Mouse (Mus musculus) CH12.LX (cell line): ENCODE measurements at regions not wholly inside any gene's neighbourhood (a gene's known extent, or its start where the extent isn't known, plus 50 kb on each side); places are given as distances from the start of the nearest gene placed in this dataset.

Experiments
- DNase-seq: peaks from one replicate; pipeline ENCODE4 v3.0.0-alpha.2; 2013; ENCODE audit errors: extremely low read depth
- H3K27ac ChIP-seq: 2 replicates; pipeline ENCODE4 v1.5.1; 2012; ENCODE audit warnings: low read depth, mild to moderate bottlenecking, control low read depth, moderate library complexity; ENCODE audit not compliant: insufficient read depth
- H3K27me3 ChIP-seq: replicated peaks from 2 replicates; pipeline ENCODE3; 2012; ENCODE audit warnings: inconsistent platforms
- H3K36me3 ChIP-seq, 2 experiments: replicated peaks in 1 of 2; 2 replicates each; pipeline versions ENCODE3 to v1.6.1; 2012; ENCODE audit warnings: inconsistent platforms in 1 of 2, low read length in 1 of 2, mild to moderate bottlenecking in 1 of 2, mixed read lengths in 1 of 2, moderate library complexity in 1 of 2; ENCODE audit not compliant: control insufficient read depth in 1 of 2, insufficient read depth in 1 of 2
- H3K4me1 ChIP-seq, 2 experiments: 2 replicates each; pipeline ENCODE4 v1.6.1; 2012; ENCODE audit warnings: inconsistent platforms in 1 of 2, moderate library complexity in 1 of 2; ENCODE audit not compliant: insufficient read depth in 2 of 2, control insufficient read depth in 1 of 2
- H3K4me2 ChIP-seq: 2 replicates; pipeline ENCODE4 v1.6.1; 2012; ENCODE audit warnings: low read depth, mild to moderate bottlenecking, control low read depth; ENCODE audit not compliant: poor library complexity, insufficient read depth, severe bottlenecking
- H3K4me3 ChIP-seq, 3 experiments: fragments of 150-350 bp in 1 of 3; sonication (generic) in 1 of 3; replicated peaks in 1 of 3; 2 replicates each; pipeline versions ENCODE3 to v1.5.1; 2011 to 2012; ENCODE audit warnings: low read depth in 2 of 3, low read length in 2 of 3, mild to moderate bottlenecking in 2 of 3, moderate library complexity in 2 of 3, control low read depth in 1 of 3, improper control_type of control experiment in 1 of 3, inconsistent platforms in 1 of 3, mixed read lengths in 1 of 3; ENCODE audit not compliant: poor library complexity in 1 of 3
- H3K79me2 ChIP-seq: replicated peaks from 2 replicates; pipeline ENCODE4 v1.6.1; 2012; ENCODE audit warnings: mild to moderate bottlenecking, moderate library complexity; ENCODE audit not compliant: control insufficient read depth, poor library complexity, insufficient read depth, severe bottlenecking; ENCODE audit errors: extremely low read depth
- H3K9ac ChIP-seq: 2 replicates; pipeline ENCODE4 v1.6.1; 2012; ENCODE audit warnings: low read depth, mild to moderate bottlenecking, control low read depth, moderate library complexity; ENCODE audit not compliant: insufficient read depth
- H3K9me3 ChIP-seq: replicated peaks from 2 replicates; pipeline ENCODE3; 2012; ENCODE audit warnings: low read length, inconsistent platforms, mixed read lengths
- CHD1 ChIP-seq: IDR thresholded peaks from 2 replicates; pipeline ENCODE4 v1.6.1; 2012; ENCODE audit warnings: low read depth, low read length, improper control_type of control experiment, inconsistent platforms
- ELF1 ChIP-seq: IDR thresholded peaks from 2 replicates; pipeline ENCODE4 v1.6.1; 2014; ENCODE audit warnings: low read depth, mild to moderate bottlenecking, inconsistent platforms, low read length, improper control_type of control experiment
- EP300 ChIP-seq: IDR thresholded peaks from 2 replicates; pipeline ENCODE4 v1.6.1; 2011; ENCODE audit warnings: low read length, improper control_type of control experiment
- GABPA ChIP-seq: IDR thresholded peaks from 2 replicates; pipeline ENCODE4 v1.6.1; 2012; ENCODE audit warnings: low read depth, low read length, improper control_type of control experiment, inconsistent platforms; ENCODE audit not compliant: insufficient replicate concordance
- HCFC1 ChIP-seq: IDR thresholded peaks from 2 replicates; pipeline ENCODE4 v1.6.1; 2012; ENCODE audit warnings: low read depth, mild to moderate bottlenecking, inconsistent platforms, low read length, improper control_type of control experiment
- JUN ChIP-seq: IDR thresholded peaks from 2 replicates; pipeline ENCODE4 v1.6.1; 2011; ENCODE audit warnings: low read depth, mild to moderate bottlenecking, low read length, improper control_type of control experiment, moderate library complexity; ENCODE audit not compliant: insufficient read depth
- MAFK ChIP-seq: IDR thresholded peaks from 2 replicates; pipeline ENCODE4 v1.6.1; 2011; ENCODE audit warnings: low read length, improper control_type of control experiment; ENCODE audit not compliant: insufficient replicate concordance
- MXI1 ChIP-seq: IDR thresholded peaks from 2 replicates; pipeline ENCODE4 v1.6.1; 2011; ENCODE audit warnings: mild to moderate bottlenecking, low read depth, low read length, improper control_type of control experiment
- NELFE ChIP-seq: IDR thresholded peaks from 2 replicates; pipeline ENCODE4 v1.6.1; 2011; ENCODE audit warnings: low read depth, low read length, improper control_type of control experiment
- NRF1 ChIP-seq: IDR thresholded peaks from 2 replicates; pipeline ENCODE4 v1.6.1; 2014; ENCODE audit warnings: low read depth, mild to moderate bottlenecking, inconsistent platforms, low read length, improper control_type of control experiment, moderate library complexity
- POLR2AphosphoS2 ChIP-seq: IDR thresholded peaks from 2 replicates; pipeline ENCODE4 v1.6.1; 2011; ENCODE audit warnings: low read depth, low read length, improper control_type of control experiment
- SIN3A ChIP-seq: IDR thresholded peaks from 2 replicates; pipeline ENCODE4 v1.6.1; 2012; ENCODE audit warnings: low read length, improper control_type of control experiment, inconsistent platforms
- TBP ChIP-seq: conservative IDR thresholded peaks from 2 replicates; pipeline ENCODE4 v1.6.1; 2011; ENCODE audit warnings: low read depth, low read length, improper control_type of control experiment
- TCF12 ChIP-seq: IDR thresholded peaks from 2 replicates; pipeline ENCODE4 v1.6.1; 2014; ENCODE audit warnings: low read depth, mild to moderate bottlenecking, inconsistent platforms, low read length, improper control_type of control experiment
- USF1 ChIP-seq: IDR thresholded peaks from 2 replicates; pipeline ENCODE4 v1.6.1; 2014; ENCODE audit warnings: low read depth, mild to moderate bottlenecking, inconsistent platforms, low read length, improper control_type of control experiment
- USF2 ChIP-seq: conservative IDR thresholded peaks from 2 replicates; pipeline ENCODE4 v1.6.1; 2011; ENCODE audit warnings: low read depth, low read length, improper control_type of control experiment
- dilution Hi-C: fragments of 300-500 bp; cut with MboI; formaldehyde crosslinking; loops from 2 replicates; pipeline ENCODE4 v1.14.3; 2020; ENCODE audit warnings: low sequenced_read_pairs; ENCODE audit not compliant: extremely low pct_unique_long_range_greater_than_20kb, extremely low pct_ligation_motif_present
- in situ Hi-C: fragments of 300-500 bp; cut with MboI; formaldehyde crosslinking; loops from 3 replicates; pipeline ENCODE4 v1.14.3; 2019; ENCODE audit warnings: low sequenced_read_pairs, low pct_ligation_motif_present, low pct_unique_long_range_greater_than_20kb, mixed read lengths

- no peaks in the 10 kb centered on the region for H3K36me3 ChIP-seq
These were observed 88.1 kb downstream of the Hs1bp3 start for GRCm38 (mm10) chr12:8401376-8401775.

DNA sequence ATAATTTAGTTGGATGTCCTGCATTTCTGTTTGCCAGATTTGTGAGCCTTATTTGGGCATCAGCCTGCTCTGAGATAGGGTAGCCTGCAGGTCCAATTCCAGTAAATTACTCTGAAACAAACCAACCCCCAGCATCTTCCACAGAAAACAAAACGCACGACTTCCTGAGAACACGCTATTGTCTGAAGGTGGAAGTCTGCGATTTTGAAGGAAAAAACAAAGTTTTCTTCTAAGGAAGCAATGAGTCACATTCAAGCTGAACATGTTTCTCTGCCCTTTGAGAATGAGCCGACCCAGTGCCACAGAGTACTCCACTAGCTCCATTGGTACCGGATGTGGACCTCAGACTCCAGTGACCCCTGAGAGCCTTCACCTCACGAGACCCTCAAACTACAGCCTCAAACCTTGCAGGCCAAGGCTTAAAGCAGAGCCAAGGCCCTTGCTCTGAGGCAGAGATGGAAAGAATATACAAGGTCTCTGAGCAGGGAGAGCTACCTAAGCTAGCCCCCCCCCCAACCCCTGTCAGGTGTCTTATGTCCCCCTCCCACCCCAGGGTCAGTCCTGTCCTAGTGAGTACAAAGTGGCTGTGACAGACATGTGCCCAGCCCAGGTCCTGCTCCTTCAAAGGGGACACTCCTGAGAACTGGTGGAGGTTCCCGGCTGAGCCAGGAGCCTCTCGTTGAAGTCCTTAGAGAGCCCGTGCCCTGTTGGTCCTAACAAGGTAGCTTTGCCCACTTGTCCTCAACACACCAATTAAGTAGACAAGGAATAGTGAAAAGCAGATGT is 87.3 kb downstream of the Hs1bp3 start:
- dilution Hi-C loops: no loop called here
- H3K4me3 ChIP-seq: no peak overlapping the region
- no peak for DNase-seq
- no peaks in the 10 kb centered on the region for H3K27me3 ChIP-seq
- no peaks in the 10 kb centered on the region for H3K9me3 ChIP-seq
- no peak overlapping the region for H3K9ac ChIP-seq
- H3K27ac ChIP-seq: no peak overlapping the region
- no peaks in the 10 kb centered on the region for H3K79me2 ChIP-seq
- peaks cover 4 to 9% of the 10 kb centered on the region in 2 experiments; a peak in 2 of 4 replicates for H3K4me1 ChIP-seq
- H3K36me3 ChIP-seq: no peaks in the 10 kb centered on the region
- in situ Hi-C loops: no loop called here
- no peak for TF ChIP-seq GABPA
- no peak for TF ChIP-seq USF1
- TF ChIP-seq USF2: no peak
- no peak for TF ChIP-seq EP300
- TF ChIP-seq MAFK: no peak
- TF ChIP-seq ELF1: no peak
- TF ChIP-seq MXI1: no peak
- no peak for TF ChIP-seq SIN3A
- no peak for TF ChIP-seq TCF12
- TF ChIP-seq JUN: no peak
- TF ChIP-seq CHD1: no peak
- no peak for TF ChIP-seq NELFE
- TF ChIP-seq POLR2AphosphoS2: no peak
- TF ChIP-seq HCFC1: no peak
- H3K4me2 ChIP-seq: no peak overlapping the region

More at GRCm38 (mm10) chr12:8401376-8401775, 88.1 kb downstream of the Hs1bp3 start:
- no peak for DNase-seq
- Histone ChIP-seq H3K9ac (no peak overlapping the region), H3K4me3 (no peak overlapping the region), H3K79me2 (no peaks in the 10 kb centered on the region), H3K4me2 (no peak overlapping the region), H3K9me3 (no peaks in the 10 kb centered on the region), H3K27ac (no peak overlapping the region), H3K27me3 (no peaks in the 10 kb centered on the region), H3K4me1 (peaks cover 0 to 3% of the 10 kb centered on the region in 2 experiments; a peak in 1 of 4 replicates)
- in situ Hi-C loops: no loop called here
- TF ChIP-seq NRF1 (no peak), TBP (no peak)
- dilution Hi-C loops: no loop called here
